Comparison of ENCODE assay signal across 8 mouse cellular contexts in the genomic region with DNA sequence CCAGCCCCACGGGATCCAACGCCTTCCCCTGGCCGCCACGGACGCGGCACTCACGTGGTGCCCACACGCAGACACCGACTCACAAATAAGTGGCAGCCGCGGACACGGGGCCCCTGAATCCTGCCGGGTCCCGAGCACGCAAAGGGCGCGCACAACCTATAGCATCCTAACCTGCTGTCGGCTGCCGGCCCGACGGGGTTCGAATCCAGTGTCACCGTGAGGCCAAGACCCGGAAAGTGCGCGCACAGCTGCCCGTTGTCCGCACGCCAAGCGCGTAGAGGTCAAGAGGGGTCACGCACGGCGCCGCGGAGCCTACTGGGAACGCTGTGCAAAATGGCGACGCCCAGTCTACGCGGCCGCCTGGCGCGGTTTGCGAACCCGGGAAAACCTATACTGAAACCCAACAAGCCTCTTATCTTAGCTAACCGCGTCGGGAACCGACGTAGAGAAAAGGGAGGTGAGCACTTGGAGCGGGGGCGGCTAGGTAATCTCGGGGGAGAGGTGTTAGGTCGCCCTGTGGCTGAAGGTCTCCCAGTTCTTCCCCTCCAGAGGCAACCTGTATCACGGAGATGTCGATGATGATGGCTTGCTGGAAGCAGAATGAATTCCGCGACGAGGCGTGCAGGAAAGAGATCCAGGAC. TPM values are rescaled to one million over a fixed set of nuclear protein-coding genes. Genes with fewer than 3 reads are reported as not detected.
A peak's percentile ranks its signal among the peaks of the same experiment; 100 is the strongest.
DNase-seq lines count a peak whose midpoint lies in the region; ATAC-seq and TF ChIP-seq lines count a peak whose summit lies in the region.

TSS of gene Chchd1 (plus strand) at position 266 of the 641 bp plus-strand sequence.

- TF ChIP-seq CTCF in MEL (IDR thresholded peaks at IDR 0.05 in 2 of 3, conservative IDR thresholded peaks at IDR 0.05 in 1 of 3; ENCODE audit: control insufficient read depth in 1 of 3, insufficient read depth in 1 of 3, low read depth in 2 of 3, low read length in 3 of 3, poor library complexity in 1 of 3, severe bottlenecking in 1 of 3) = no peak
- TF ChIP-seq CTCF in cerebellum, adult 2 months (IDR thresholded peaks at IDR 0.05; ENCODE audit: borderline replicate concordance, insufficient read depth, low read depth, low read length) = no peak
- TF ChIP-seq CTCF in forebrain, postnatal 0 days (IDR thresholded peaks at IDR 0.05; ENCODE audit: low read depth) = no peak
- no peak for TF ChIP-seq CTCF in layer of hippocampus, adult 2 months (conservative IDR thresholded peaks at IDR 0.05)
- TF ChIP-seq CTCF in lung, embryonic 14.5 days (IDR thresholded peaks at IDR 0.05; ENCODE audit: low read depth) = no peak

- peaks cover 40% of the 10 kb centered on the region for H3K79me2 ChIP-seq in MEL (ENCODE audit: control insufficient read depth, insufficient read depth, low read length, poor library complexity)

- H3K9ac ChIP-seq in MEL (ENCODE audit: control insufficient read depth, low read depth, low read length, poor library complexity, severe bottlenecking) = peak within 1 kb of the TSS; percentile 93
- H3K9ac ChIP-seq in forebrain, postnatal 0 days = peak within 1 kb of the TSS; percentile 93
- H3K9ac ChIP-seq in lung, embryonic 14.5 days = peak within 1 kb of the TSS; percentile 93

- no peak for TF ChIP-seq RAD21 in MEL (IDR thresholded peaks at IDR 0.05; ENCODE audit: low read depth, low read length)

- H3K4me2 ChIP-seq in forebrain, postnatal 0 days (ENCODE audit: low read depth) = peak within 1 kb of the TSS; percentile 64
- peak within 1 kb of the TSS; percentile 74 for H3K4me2 ChIP-seq in lung, embryonic 14.5 days

- TF ChIP-seq POLR2A in MEL (IDR thresholded peaks at IDR 0.05; ENCODE audit: control insufficient read depth in 1 of 2, insufficient read depth in 1 of 2, low read depth in 1 of 2, low read length in 2 of 2, poor library complexity in 1 of 2) = peak; percentile 89 to 93
- TF ChIP-seq POLR2A in cerebellum, adult 2 months (IDR thresholded peaks at IDR 0.05; ENCODE audit: borderline replicate concordance, insufficient read depth, low read length) = peak; percentile 75

- peak within 1 kb of the TSS; percentile 92 for H3K27ac ChIP-seq in MEL (ENCODE audit: control insufficient read depth, low read depth, low read length)
- peak within 1 kb of the TSS; percentile 94 for H3K27ac ChIP-seq in cerebellum, adult 2 months (ENCODE audit: insufficient read depth, low read length)
- H3K27ac ChIP-seq in forebrain, postnatal 0 days (ENCODE audit: low read depth, low read length) = peak within 1 kb of the TSS; percentile 92
- peak within 1 kb of the TSS; percentile 96 for H3K27ac ChIP-seq in layer of hippocampus, adult 2 months
- peak within 1 kb of the TSS; percentile 94 for H3K27ac ChIP-seq in lung, embryonic 14.5 days (ENCODE audit: low read depth)

- peaks cover 19 to 25% of the 10 kb centered on the region in 2 experiments for H3K4me1 ChIP-seq in MEL (ENCODE audit: control insufficient read depth in 1 of 2, insufficient read depth in 2 of 2, low read length in 2 of 2)
- no peaks in the 10 kb centered on the region; the same call in 1 of the 2 replicates for H3K4me1 ChIP-seq in cerebellum, adult 2 months (ENCODE audit: control insufficient read depth, insufficient read depth, low read length)
- H3K4me1 ChIP-seq in forebrain, postnatal 0 days (ENCODE audit: insufficient read depth) = peaks cover 8% of the 10 kb centered on the region; the same call in 1 of the 2 replicates
- H3K4me1 ChIP-seq in lung, embryonic 14.5 days (ENCODE audit: insufficient read depth) = peaks cover 6% of the 10 kb centered on the region

- H3K27me3 ChIP-seq in MEL (ENCODE audit: control insufficient read depth in 1 of 2, insufficient read depth in 2 of 2, low read length in 2 of 2) = no peaks in the 10 kb centered on the region
- H3K27me3 ChIP-seq in cerebellum, adult 2 months (ENCODE audit: control insufficient read depth, insufficient read depth, low read length) = no peaks in the 10 kb centered on the region
- no peaks in the 10 kb centered on the region for H3K27me3 ChIP-seq in forebrain, postnatal 0 days (ENCODE audit: insufficient read depth, low read length)
- H3K27me3 ChIP-seq in lung, embryonic 14.5 days (ENCODE audit: insufficient read depth, low read length) = no peaks in the 10 kb centered on the region

- peaks cover 0 to 45% of the 10 kb centered on the region in 2 experiments; a peak in 3 of 4 replicates for H3K36me3 ChIP-seq in MEL (ENCODE audit: control insufficient read depth in 1 of 2, insufficient read depth in 2 of 2, low read length in 2 of 2)
- H3K36me3 ChIP-seq in forebrain, postnatal 0 days (ENCODE audit: insufficient read depth) = 0 out of 2 replicates have a peak, but pooled peaks cover 10% of the 10 kb centered on the region
- H3K36me3 ChIP-seq in lung, embryonic 14.5 days (ENCODE audit: insufficient read depth) = peaks cover 31% of the 10 kb centered on the region

- intact Hi-C loops in heart, postnatal 36 days (cut with DNase I) = no loop called here

- ATAC-seq in forebrain, postnatal 0 days = peak; percentile 70
- peak; percentile 52 for ATAC-seq in lung, embryonic 14.5 days (ENCODE audit: insufficient read depth)
- ATAC-seq in neutrophil, adult 5-6 weeks (ENCODE audit: extremely low read depth, insufficient number of reproducible peaks, low FRiP score, poor library complexity, severe bottlenecking) = peak; percentile 74

- WGBS in cerebellum, adult 2 months = under 1% methylated on average over 61 of the region's 61 CpGs
- 1% methylated on average over 61 of the region's 61 CpGs for WGBS in forebrain, postnatal 0 days
- WGBS in lung, embryonic 14.5 days = under 1% methylated on average over 61 of the region's 61 CpGs

- no peaks in the 10 kb centered on the region for H3K9me3 ChIP-seq in MEL (replicated peaks; ENCODE audit: insufficient read depth, low read length)
- H3K9me3 ChIP-seq in forebrain, postnatal 0 days (ENCODE audit: low read length) = no peaks in the 10 kb centered on the region
- H3K9me3 ChIP-seq in lung, embryonic 14.5 days (ENCODE audit: low read depth, low read length) = no peaks in the 10 kb centered on the region

- peak; percentile 90 for DNase-seq in MEL (ENCODE audit: low read depth, low spot score)
- peak; percentile 87 to 93 for DNase-seq in cerebellum, adult 2 months
- peak; percentile 92 for DNase-seq in forebrain, postnatal 0 days
- peak; percentile 95 for DNase-seq in heart, postnatal 36 days
- DNase-seq in layer of hippocampus, adult 2 months (ENCODE audit: low spot score in 2 of 2) = peak; percentile 86 to 91
- peak; percentile 95 for DNase-seq in lung, embryonic 14.5 days
- peak; percentile 90 for DNase-seq in testis, postnatal 14 days (ENCODE audit: low spot score)

- H3K4me3 ChIP-seq in MEL (ENCODE audit: control insufficient read depth in 1 of 2, insufficient read depth in 1 of 2, low read depth in 2 of 2, low read length in 2 of 2) = peak within 1 kb of the TSS; percentile 73 to 94
- peak within 1 kb of the TSS; percentile 98 for H3K4me3 ChIP-seq in cerebellum, adult 2 months (replicated peaks; ENCODE audit: insufficient read depth, low read depth, low read length)
- H3K4me3 ChIP-seq in forebrain, postnatal 0 days (ENCODE audit: low read depth, low read length) = peak within 1 kb of the TSS; percentile 82
- H3K4me3 ChIP-seq in layer of hippocampus, adult 2 months = peak within 1 kb of the TSS; percentile 97
- H3K4me3 ChIP-seq in lung, embryonic 14.5 days (ENCODE audit: low read depth, low read length) = peak within 1 kb of the TSS; percentile 84

- peak in 1 of 2 experiments; percentile 49; a peak in 2 of 4 replicates for TF ChIP-seq EP300 in MEL (IDR thresholded peaks at IDR 0.05; ENCODE audit: low read depth in 1 of 2, low read length in 2 of 2)

TF ChIP-seq in MEL, 35 proteins besides CTCF, POLR2A, EP300 and RAD21 (continues in another document):
- no peak for TF ChIP-seq MEF2A (IDR thresholded peaks at IDR 0.05; ENCODE audit: extremely low read depth, insufficient replicate concordance, low read depth, low read length, poor library complexity, severe bottlenecking)
- TF ChIP-seq USF1 (IDR thresholded peaks at IDR 0.05; ENCODE audit: low read depth, low read length) = peak; percentile 64
- no peak for TF ChIP-seq ZNF384 (IDR thresholded peaks at IDR 0.05; ENCODE audit: low read depth, low read length)
- TF ChIP-seq TCF12 (IDR thresholded peaks at IDR 0.05; ENCODE audit: low read depth, low read length) = peak; percentile 82
- peak; percentile 71 for TF ChIP-seq TBP (IDR thresholded peaks at IDR 0.05; ENCODE audit: low read depth, low read length)
- peak; percentile 95 for TF ChIP-seq MXI1 (IDR thresholded peaks at IDR 0.05; ENCODE audit: low read depth, low read length)
- no peak for TF ChIP-seq RCOR1 (IDR thresholded peaks at IDR 0.05; ENCODE audit: low read depth, low read length)
- TF ChIP-seq CHD1 (IDR thresholded peaks at IDR 0.05; ENCODE audit: low read depth, low read length) = peak; percentile 48; the same call in 1 of the 2 replicates
- no peak for TF ChIP-seq CHD2 (IDR thresholded peaks at IDR 0.05; ENCODE audit: low read length)
- TF ChIP-seq KAT2A (conservative IDR thresholded peaks at IDR 0.05; ENCODE audit: low read depth, low read length) = peak; percentile 83
- peak; percentile 95 for TF ChIP-seq SIN3A (IDR thresholded peaks at IDR 0.05; ENCODE audit: low read length)
- TF ChIP-seq GABPA (IDR thresholded peaks at IDR 0.05; ENCODE audit: low read depth, low read length) = no peak
- no peak for TF ChIP-seq USF2 (IDR thresholded peaks at IDR 0.05; ENCODE audit: borderline replicate concordance in 1 of 2, insufficient read depth in 1 of 2, low read depth in 1 of 2, low read length in 2 of 2)
- TF ChIP-seq ZMIZ1 (IDR thresholded peaks at IDR 0.05; ENCODE audit: low read depth, low read length) = peak; percentile 87
- TF ChIP-seq MAFK (IDR thresholded peaks at IDR 0.05; ENCODE audit: borderline replicate concordance, low read depth, low read length) = no peak
- TF ChIP-seq NRF1 (IDR thresholded peaks at IDR 0.05; ENCODE audit: insufficient read depth, low read depth, low read length, poor library complexity, severe bottlenecking) = peak; percentile 58
- no peak for TF ChIP-seq ZC3H11A (IDR thresholded peaks at IDR 0.05; ENCODE audit: low read depth, low read length)
- TF ChIP-seq MAX (IDR thresholded peaks at IDR 0.05; ENCODE audit: low read length) = peak; percentile 81; the same call in 1 of the 2 replicates

RNA-seq across cellular contexts. Expression of gene Chchd1, which starts in this region (rescaled TPM):
- 154 and 164 TPM in 2 replicates for total RNA-seq in MEL (2012; rRNA removed)
- 100 to 1,000 TPM in 1 of 2 experiments, not detected in 1; 136 TPM for polyA plus RNA-seq in MEL (2012; ENCODE audit: insufficient read depth in 1 of 2, insufficient read length in 2 of 2, low read depth in 1 of 2, low replicate concordance in 2 of 2, missing spikeins in 1 of 2)
- 109 and 115 TPM in 2 replicates for polyA plus RNA-seq in cerebellum, adult 2 months (2012; rRNA removed)
- total RNA-seq in forebrain, postnatal 0 days (2014; rRNA removed) = 238 and 257 TPM in 2 replicates
- 222 and 300 TPM in 2 replicates for polyA plus RNA-seq in forebrain, postnatal 0 days (2015; fragmentation: Nextera tagmentation; extraction: Ambion mirVana)
- total RNA-seq in heart, postnatal 36 days (2021) = 100 to 1,000 TPM; 120 to 123 TPM
- total RNA-seq in layer of hippocampus, adult 2 months (2021) = 10 to 100 TPM; 53.4 to 56.9 TPM
- polyA plus RNA-seq in lung, embryonic 14.5 days (2014; fragmentation: Nextera tagmentation; extraction: Ambion mirVana) = 224 and 227 TPM in 2 replicates
- total RNA-seq in neutrophil, adult 5-6 weeks (2017) = 43.1 and 47.8 TPM in 2 replicates

Comparison
In these comparisons a context has a peak if more than half of its experiments do, and no peak if none do; other contexts are left out.
1. Peak in every context shown above with its lines: DNase-seq, ATAC-seq, H3K4me3 ChIP-seq and H3K27ac ChIP-seq.